In genomic region chr11:20112741-20113480, GRCm38 (mm10) we compare ENCODE assay signal across 8 mouse cellular contexts. TPM values are rescaled to one million over a fixed set of nuclear protein-coding genes. Genes with fewer than 3 reads are reported as not detected.
A peak's percentile ranks its signal among the peaks of the same experiment; 100 is the strongest.
DNase-seq lines count a peak whose midpoint lies in the region; ATAC-seq lines count a peak whose summit lies in the region.

Actr2 (minus strand) TSS chr11:20112913.

- peaks cover 9% of the 10 kb centered on the region for H3K4me1 ChIP-seq in heart, embryonic 10.5 days
- H3K4me1 ChIP-seq in kidney, embryonic 15.5 days, result peaks cover 17% of the 10 kb centered on the region

- peak within 1 kb of the TSS; percentile 95 for H3K27ac ChIP-seq in heart, embryonic 10.5 days
- H3K27ac ChIP-seq in kidney, embryonic 15.5 days, result peak within 1 kb of the TSS; percentile 97

- peak; percentile 99 for DNase-seq in B cell, adult 2 months
- DNase-seq in brain, adult 2 months (ENCODE audit: low read depth, low spot score), result peak; percentile 98
- DNase-seq in heart, embryonic 10.5 days (ENCODE audit: low spot score), result peak; percentile 99
- peak; percentile 98 for DNase-seq in liver
- peak; percentile 98 to 99 for DNase-seq in spleen, postnatal 4 days (ENCODE audit: low spot score in 2 of 2)

- under 1% methylated on average over 57 of the region's 57 CpGs for WGBS in heart, embryonic 10.5 days
- WGBS in kidney, embryonic 15.5 days, result under 1% methylated on average over 45 of the region's 57 CpGs

- peak within 1 kb of the TSS; percentile 80 for H3K9ac ChIP-seq in kidney, embryonic 15.5 days

- H3K36me3 ChIP-seq in heart, embryonic 10.5 days, result peaks cover 19% of the 10 kb centered on the region
- H3K36me3 ChIP-seq in kidney, embryonic 15.5 days, result peaks cover 11% of the 10 kb centered on the region; the same call in 1 of the 2 replicates

- no peaks in the 10 kb centered on the region for H3K9me3 ChIP-seq in heart, embryonic 10.5 days
- H3K9me3 ChIP-seq in kidney, embryonic 15.5 days (replicated peaks), result no peaks in the 10 kb centered on the region

- peak within 1 kb of the TSS; percentile 90 for H3K4me3 ChIP-seq in heart, embryonic 10.5 days
- peak within 1 kb of the TSS; percentile 85 for H3K4me3 ChIP-seq in kidney, embryonic 15.5 days (replicated peaks)

- peak; percentile 97 for ATAC-seq in erythroblast, adult 5-6 weeks (replicated peaks; ENCODE audit: low FRiP score, poor library complexity, severe bottlenecking)
- peak; percentile 98 for ATAC-seq in kidney, embryonic 15.5 days (replicated peaks; ENCODE audit: low FRiP score)
- peak; percentile 78 for ATAC-seq in monocyte, adult 5-6 weeks (replicated peaks; ENCODE audit: insufficient number of reproducible peaks, low FRiP score, low TSS enrichment, poor library complexity, severe bottlenecking)

- no peaks in the 10 kb centered on the region for H3K27me3 ChIP-seq in heart, embryonic 10.5 days (ENCODE audit: insufficient read depth, poor library complexity, severe bottlenecking)
- H3K27me3 ChIP-seq in kidney, embryonic 15.5 days, result no peaks in the 10 kb centered on the region

- H3K4me2 ChIP-seq in kidney, embryonic 15.5 days, result peak within 1 kb of the TSS; percentile 69

RNA-seq across cellular contexts. Expression of gene Actr2, which starts in this region (rescaled TPM):
- total RNA-seq in erythroblast, adult 5-6 weeks (2015; ENCODE audit: low replicate concordance), result 72.4 and 74.0 TPM in 2 replicates
- 68.7 and 93.8 TPM in 2 replicates for total RNA-seq in erythroblast, adult 5-6 weeks (2017; ENCODE audit: low replicate concordance)
- polyA plus RNA-seq in heart, embryonic 10.5 days (2016; fragmentation: Nextera tagmentation; extraction: Ambion mirVana), result 97.5 and 105 TPM in 2 replicates
- 125 and 146 TPM in 2 replicates for polyA plus RNA-seq in kidney, embryonic 15.5 days (2015; fragmentation: Nextera tagmentation; extraction: Ambion mirVana)
- 561 to 661 TPM (median 575 TPM) in 3 replicates for total RNA-seq in monocyte, adult 5-6 weeks (2017)

Comparison
In these comparisons a context has a peak if more than half of its experiments do, and no peak if none do; other contexts are left out.
1. Peak in every context shown above with its lines: DNase-seq, ATAC-seq, H3K4me3 ChIP-seq and H3K27ac ChIP-seq.